Mouse (Mus musculus) regulatory T cell (primary cell): ENCODE measurements around the gene Oxa1l.

ENCODE experiments used
- in situ Hi-C: fragments of 300-600 bp; cut with MboI, MseI; formaldehyde crosslinking; loops from one replicate; pipeline ENCODE4 v1.15.1; 2025; ENCODE audit warnings: high pct_unique_total_duplicates

Gene Oxa1l

DNA sequence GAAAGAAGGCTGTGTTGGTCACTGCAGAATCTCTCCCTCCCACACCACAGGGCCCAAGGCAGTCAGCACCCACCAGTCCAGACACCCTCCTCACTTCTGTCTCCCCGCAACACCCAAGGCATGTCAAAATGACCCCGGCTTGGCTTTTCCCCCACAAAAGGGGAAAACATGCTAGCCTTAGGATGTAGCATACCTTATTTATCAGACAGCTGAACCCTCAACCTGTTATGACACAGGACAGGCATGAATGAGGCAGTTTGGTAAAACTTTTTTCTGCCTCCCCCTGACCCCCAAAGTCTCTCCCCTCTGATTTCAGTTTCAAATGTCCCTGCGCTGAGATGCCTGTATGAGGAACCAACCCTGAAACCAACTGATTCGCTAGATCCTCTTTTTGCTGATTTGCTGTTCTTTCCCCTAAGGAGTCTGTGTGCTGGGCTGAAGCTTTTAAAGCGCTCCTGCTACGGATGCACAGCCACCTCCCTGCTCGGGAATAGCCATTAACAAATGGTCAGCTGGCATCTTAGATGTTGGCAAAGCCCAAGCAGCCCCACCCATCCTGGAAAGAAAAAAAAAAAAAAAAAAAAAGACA lies 48.5 kb downstream of the Oxa1l start:
- in situ Hi-C loops = no loop called here

DNA sequence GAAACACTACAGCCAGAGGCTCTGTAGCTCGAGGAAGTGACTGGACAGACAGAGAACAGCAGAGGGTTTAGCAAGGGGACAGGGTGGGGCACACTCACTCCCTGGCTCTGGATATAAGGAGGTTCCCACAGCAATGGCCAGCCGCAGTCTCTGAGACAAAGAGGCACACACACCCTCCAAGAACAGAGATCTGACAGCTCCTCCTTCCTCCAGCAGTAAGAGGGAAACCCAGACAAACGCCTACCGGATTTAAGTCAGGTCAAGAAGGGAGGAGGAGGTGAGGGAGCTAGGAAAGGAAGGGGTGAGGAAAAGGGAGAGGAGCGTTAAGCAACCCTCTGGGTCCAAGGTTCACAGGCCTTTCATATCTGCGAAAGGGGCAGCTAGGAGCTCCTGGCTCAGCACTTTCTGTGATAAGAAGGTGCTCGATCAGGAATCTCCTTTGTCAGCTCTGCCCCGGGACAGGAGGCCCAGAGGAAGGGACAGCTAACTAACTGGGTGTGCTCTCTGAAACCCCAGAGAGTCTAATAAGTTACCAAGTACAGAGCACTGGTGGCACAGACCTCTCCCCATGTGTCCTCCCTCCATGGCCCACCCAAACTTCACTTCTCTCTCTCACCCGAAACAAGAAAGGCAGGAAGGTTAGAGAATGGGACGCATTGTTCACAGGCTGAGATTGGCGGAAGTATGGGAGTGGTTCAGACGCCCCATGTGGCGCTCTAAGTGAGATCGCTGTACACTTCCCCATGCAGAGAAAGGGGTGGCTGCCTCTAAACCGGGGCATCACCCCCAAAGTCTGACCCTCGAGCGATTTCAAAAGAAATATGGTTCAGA lies 49.6 kb downstream of the Oxa1l start:
- in situ Hi-C loops = no loop called here

- in situ Hi-C loops = no loop called here
These were observed 51.5 kb downstream of the Oxa1l start for GRCm38 (mm10) chr14:54412000-54412576.

DNA sequence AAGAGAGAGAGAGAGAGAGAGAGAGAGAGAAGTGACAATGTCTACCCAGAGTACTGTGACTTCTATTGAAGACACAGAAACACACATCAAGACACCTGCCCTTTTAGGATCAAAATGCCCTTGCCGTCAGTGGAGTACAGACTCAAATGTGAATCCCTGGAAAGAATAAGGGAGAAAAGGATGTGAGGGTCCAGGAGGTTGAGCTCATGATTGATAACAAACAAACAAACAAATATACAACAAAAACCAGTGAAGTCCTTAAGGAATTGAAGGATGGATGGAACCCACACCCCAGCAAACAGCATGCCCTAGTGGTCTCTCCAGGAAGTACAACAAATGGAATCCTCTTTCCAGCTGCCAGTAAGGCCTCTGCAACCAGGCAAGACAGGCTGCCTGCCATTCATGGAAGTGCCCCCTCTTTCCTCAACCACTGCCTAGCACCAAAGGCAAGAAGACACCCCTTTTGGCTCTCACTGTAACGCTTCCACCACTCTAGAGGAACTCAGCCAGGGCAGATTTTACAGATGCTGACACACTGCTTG lies 52.1 kb downstream of the Oxa1l start:
- in situ Hi-C loops = no loop called here

GRCm38 (mm10) chr14:54413877-54414700 lies 53.5 kb downstream of the Oxa1l start:
- in situ Hi-C loops = no loop called here

GRCm38 (mm10) chr14:54415241-54416020 lies 54.8 kb downstream of the Oxa1l start:
- in situ Hi-C loops = no loop called here

DNA sequence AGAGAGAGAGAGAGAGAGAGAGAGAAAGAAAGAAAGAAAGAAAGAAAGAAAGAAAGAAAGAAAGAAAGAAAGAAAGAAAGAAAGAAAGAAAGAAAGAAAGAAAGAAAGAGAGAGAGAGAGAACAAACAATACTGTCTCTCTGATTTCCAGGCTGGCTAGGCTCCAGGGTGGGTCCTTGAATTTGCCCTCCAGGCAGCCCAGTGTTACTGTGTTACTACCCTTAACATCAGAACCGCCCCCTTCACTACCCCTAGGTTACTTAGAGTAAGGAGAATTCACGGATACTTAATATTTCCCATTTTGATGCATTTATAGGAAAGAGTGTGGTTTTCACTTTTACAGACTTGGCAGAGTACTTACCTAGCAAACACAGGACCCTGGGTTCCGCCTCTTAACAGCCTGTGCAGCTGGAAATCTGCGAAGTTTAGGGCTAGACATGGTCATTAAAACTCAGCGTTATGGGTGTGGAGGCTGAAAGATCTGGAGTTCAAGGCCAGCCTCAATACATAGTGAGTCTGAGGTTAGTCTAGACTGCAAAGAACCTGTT lies 55.7 kb downstream of the Oxa1l start:
- in situ Hi-C loops = no loop called here

GRCm38 (mm10) chr14:54416830-54417229 lies 56.2 kb downstream of the Oxa1l start:
- in situ Hi-C loops = no loop called here

GRCm38 (mm10) chr14:54417623-54418081 lies 57.0 kb downstream of the Oxa1l start, which contains the start of gene Slc7a7:
Slc7a7 (minus strand) TSS chr14:54417780.
- in situ Hi-C loops = no loop called here
